Mouse (Mus musculus) kidney, adult 2 months (tissue): ENCODE data around the gene Cbfb. TPM values are rescaled to one million over a fixed set of nuclear protein-coding genes. Genes with fewer than 3 reads are reported as not detected.

Experiments used
- DNase-seq: peaks from one replicate; pipeline ENCODE4 v3.0.0; 2021
- H3K27ac ChIP-seq: fragments of 200-500 bp; 2 replicates; pipeline ENCODE4 v1.5.1; 2012; ENCODE audit warnings: low read depth, low read length, control low read depth, inconsistent platforms; ENCODE audit not compliant: insufficient read depth
- H3K27me3 ChIP-seq: fragments of 200-500 bp; replicated peaks from 2 replicates; pipeline ENCODE4 v1.6.1; 2012; ENCODE audit warnings: mild to moderate bottlenecking, moderate library complexity, low read length, inconsistent platforms; ENCODE audit not compliant: control insufficient read depth, insufficient read depth
- H3K36me3 ChIP-seq: fragments of 200-500 bp; 2 replicates; pipeline ENCODE4 v1.6.1; 2012; ENCODE audit warnings: mild to moderate bottlenecking, moderate library complexity, low read length, inconsistent platforms; ENCODE audit not compliant: control insufficient read depth, insufficient read depth
- H3K4me1 ChIP-seq: fragments of 200-500 bp; 2 replicates; pipeline ENCODE4 v1.6.1; 2011; ENCODE audit warnings: low read length; ENCODE audit not compliant: control insufficient read depth, insufficient read depth
- H3K4me3 ChIP-seq: fragments of 200-500 bp; 2 replicates; pipeline ENCODE4 v1.5.1; 2011; ENCODE audit warnings: mild to moderate bottlenecking, low read depth, low read length, control low read depth; ENCODE audit not compliant: insufficient read depth
- CTCF ChIP-seq: fragments of 200-500 bp; conservative IDR thresholded peaks from 2 replicates; pipeline ENCODE4 v1.5.1; 2011; ENCODE audit warnings: low read depth, mild to moderate bottlenecking, control low read depth, low read length, moderate library complexity, mixed read lengths; ENCODE audit not compliant: insufficient read depth, insufficient read length
- POLR2A ChIP-seq: fragments of 200-500 bp; IDR thresholded peaks from one replicate; pipeline ENCODE4 v1.6.1; 2011; ENCODE audit warnings: low read depth, low read length, control low read depth
- WGBS: fragments of 180-500 bp; shearing (Covaris S2); methylation state at CpG from one replicate; pipeline ENCODE4 v1.1.7; 2018; 5-methylcytosine and 5-hydroxymethylcytosine counted together
- polyA plus RNA-seq: library from polyadenylated mRNA; depleted of rRNA; stranded (reverse); fragments of >200 nt; gene quantifications from 2 replicates; pipeline ENCODE4 v1.2.3, GENCODE M21; 2012

The Cbfb gene
- polyA plus RNA-seq, 1 experiment: 6.1 TPM

DNA sequence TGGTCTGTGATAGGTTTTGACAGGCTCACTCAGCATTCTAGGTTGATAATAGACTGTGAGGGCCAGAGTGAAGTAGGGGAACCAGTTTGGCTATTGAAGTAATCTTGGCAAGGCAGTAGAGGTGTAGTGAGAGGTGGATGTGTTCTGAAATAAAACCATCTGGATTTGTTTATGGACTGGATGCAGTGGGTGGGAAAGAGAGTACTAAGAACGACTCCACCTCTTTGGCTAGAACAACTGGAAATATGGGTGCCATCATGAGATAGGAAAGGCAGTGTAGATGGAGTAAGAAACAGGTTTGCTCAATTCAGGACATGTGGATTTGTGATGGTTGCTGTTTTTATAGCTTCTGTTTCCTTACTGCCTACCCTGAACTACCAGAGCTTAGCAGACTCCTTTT, 11.7 kb downstream of the Cbfb start:
- no peak for TF ChIP-seq CTCF
- WGBS: 71% methylated on average over 1 of the region's 1 CpGs
- DNase-seq: no peak
- no peaks in the 10 kb centered on the region for H3K36me3 ChIP-seq
- H3K4me1 ChIP-seq: no peaks in the 10 kb centered on the region
- no peaks in the 10 kb centered on the region for H3K27me3 ChIP-seq
- H3K4me3 ChIP-seq: no peak overlapping the region
- no peak overlapping the region for H3K27ac ChIP-seq

DNA sequence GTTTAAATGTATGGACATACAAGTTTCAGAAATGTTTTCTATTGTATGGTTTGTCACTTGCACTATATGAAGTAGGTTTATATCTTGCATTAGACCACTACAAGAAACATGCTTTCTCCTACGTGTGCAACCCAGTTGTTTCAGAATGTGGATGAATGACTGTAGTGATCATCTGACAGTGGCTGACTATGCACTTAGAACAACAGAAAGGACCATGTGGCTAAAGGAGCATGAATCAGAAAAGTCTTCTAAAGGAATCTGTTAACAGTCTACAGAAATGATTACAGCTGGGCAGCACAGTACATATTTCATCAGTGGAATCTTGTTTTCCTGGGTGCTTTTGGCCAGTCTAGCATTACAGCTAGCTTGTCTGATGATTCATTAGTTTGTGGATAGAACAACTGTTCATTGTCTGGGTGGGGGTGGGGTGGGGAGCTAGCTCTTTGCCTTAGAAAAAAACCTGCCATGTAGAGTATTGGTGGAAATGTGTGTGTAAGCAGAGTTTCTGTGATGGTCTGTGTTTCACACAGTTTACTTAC, 16.1 kb downstream of the Cbfb start:
- no peak overlapping the region for H3K27ac ChIP-seq
- 63% methylated on average over 1 of the region's 1 CpGs for WGBS

DNA sequence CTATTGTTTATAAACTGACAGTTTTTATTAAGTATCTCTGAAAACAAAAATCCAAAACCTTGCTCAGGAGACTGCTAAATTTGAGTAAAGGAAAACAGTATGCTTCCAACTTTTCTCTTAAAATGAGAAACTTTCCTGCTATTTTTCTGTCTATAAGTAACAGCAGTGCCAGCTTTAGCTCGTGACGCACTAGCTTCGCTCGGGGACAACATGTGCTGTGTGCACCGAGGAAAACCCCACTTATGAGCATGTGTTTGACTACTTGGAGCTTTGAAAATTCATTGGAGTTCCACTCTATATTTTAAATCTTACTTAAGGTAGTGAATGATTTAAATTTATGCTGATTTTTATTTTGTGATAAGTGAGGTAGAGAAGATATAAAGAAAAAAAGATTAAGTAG, 21.7 kb downstream of the Cbfb start:
- Histone ChIP-seq H3K36me3 (peaks cover 5% of the 10 kb centered on the region; the same call in 1 of the 2 replicates), H3K27me3 (no peaks in the 10 kb centered on the region), H3K4me1 (no peaks in the 10 kb centered on the region), H3K27ac (no peak overlapping the region), H3K4me3 (no peak overlapping the region)
- no peak for TF ChIP-seq CTCF
- TF ChIP-seq POLR2A: no peak
- WGBS: 94% methylated on average over 5 of the region's 5 CpGs
- no peak for DNase-seq

More for the DNA sequence above, 16.1 kb downstream of the Cbfb start:
- DNase-seq: no peak
- H3K36me3 ChIP-seq: no peaks in the 10 kb centered on the region
- no peak overlapping the region for H3K4me3 ChIP-seq
- H3K4me1 ChIP-seq: no peaks in the 10 kb centered on the region
- H3K27me3 ChIP-seq: no peaks in the 10 kb centered on the region
- TF ChIP-seq POLR2A (no peak), CTCF (no peak)

DNA sequence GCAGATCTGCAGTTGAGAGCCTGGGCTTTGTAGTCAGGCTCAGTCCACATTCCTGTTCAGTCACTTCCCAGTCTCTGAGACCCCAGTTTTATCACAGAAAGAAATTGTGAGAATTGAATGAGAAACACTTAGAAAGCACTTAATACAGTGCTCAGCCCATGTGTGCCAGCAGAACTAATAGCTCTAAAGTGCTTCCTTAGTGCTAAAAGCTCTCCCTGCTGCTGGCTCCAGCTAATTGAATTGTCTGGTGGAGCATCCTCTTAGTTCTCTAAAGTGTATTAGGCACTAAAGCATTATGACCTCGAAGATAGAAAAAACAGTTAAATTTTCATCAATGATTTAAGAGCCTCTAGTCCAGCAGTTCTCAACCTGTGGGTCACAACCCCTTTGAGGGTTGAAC, 35.3 kb downstream of the Cbfb start:
- WGBS: 51% methylated on average over 1 of the region's 1 CpGs

DNA sequence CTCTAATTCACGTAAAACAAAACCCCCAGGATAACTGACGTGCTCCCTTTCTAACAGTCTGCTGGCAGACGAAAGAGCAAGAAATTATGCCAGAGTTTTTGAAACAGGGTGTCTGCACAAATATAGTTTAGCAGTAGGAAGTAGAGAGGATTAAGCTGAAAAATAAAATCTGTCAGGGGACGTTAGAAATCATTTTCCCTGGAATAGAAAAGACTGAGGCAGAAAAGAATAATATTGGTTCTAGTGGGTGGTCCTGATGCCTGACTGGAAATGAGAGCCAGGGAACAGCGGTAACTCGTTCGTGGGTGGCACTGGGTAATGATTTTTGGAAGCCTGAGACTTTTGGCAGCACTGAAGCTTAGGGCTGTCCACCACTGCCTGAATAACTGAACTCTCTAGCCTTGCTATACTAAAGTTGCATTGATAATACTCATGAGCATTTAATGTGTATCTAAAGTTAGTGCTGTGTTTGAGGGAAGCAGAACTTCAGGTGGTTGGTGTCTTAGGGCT, 36.3 kb downstream of the Cbfb start:
- Histone ChIP-seq H3K4me1 (no peaks in the 10 kb centered on the region), H3K36me3 (peaks cover 3% of the 10 kb centered on the region; the same call in 1 of the 2 replicates), H3K4me3 (no peak overlapping the region), H3K27ac (no peak overlapping the region), H3K27me3 (no peaks in the 10 kb centered on the region)
- 66% methylated on average over 7 of the region's 7 CpGs for WGBS
- DNase-seq: no peak
- no peak for TF ChIP-seq POLR2A
- TF ChIP-seq CTCF: no peak

More for the DNA sequence above, 35.3 kb downstream of the Cbfb start:
- no peaks in the 10 kb centered on the region for H3K27me3 ChIP-seq
- TF ChIP-seq CTCF (no peak), POLR2A (no peak)
- DNase-seq: no peak
- H3K4me1 ChIP-seq: no peaks in the 10 kb centered on the region
- peaks cover 3% of the 10 kb centered on the region; the same call in 1 of the 2 replicates for H3K36me3 ChIP-seq
- H3K27ac ChIP-seq: no peak overlapping the region
- no peak overlapping the region for H3K4me3 ChIP-seq

DNA sequence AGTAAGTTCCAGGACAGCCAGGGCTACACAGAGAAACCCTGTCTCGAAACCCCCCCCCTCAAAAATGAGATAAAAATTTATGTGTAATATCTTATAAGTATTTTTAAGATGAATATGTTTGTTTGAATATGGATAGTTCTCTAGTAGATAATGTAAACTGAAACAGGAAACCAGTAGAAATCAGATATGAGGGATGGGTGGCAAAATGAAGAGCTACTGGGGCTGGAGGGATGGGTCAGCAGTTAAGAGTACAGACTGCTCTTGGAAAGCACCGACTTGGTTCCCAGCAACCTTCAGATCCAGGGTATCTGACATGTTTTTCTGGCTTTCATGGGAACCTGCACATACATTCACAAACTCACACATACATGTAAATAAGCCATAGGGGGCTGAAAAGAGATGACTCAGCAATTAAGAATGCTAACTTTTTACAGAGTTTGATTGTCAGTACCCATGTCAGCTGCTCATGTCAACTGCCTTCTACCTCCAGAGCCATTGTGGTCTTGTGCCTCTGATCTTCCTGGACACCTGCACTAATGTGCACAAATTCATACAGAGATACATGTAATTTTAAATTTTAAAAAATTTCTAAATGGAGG, 37.3 kb downstream of the Cbfb start:
- no peak for DNase-seq
- H3K27me3 ChIP-seq: no peaks in the 10 kb centered on the region
- H3K36me3 ChIP-seq: peaks cover 1% of the 10 kb centered on the region; the same call in 1 of the 2 replicates
- H3K4me3 ChIP-seq: no peak overlapping the region
- no peaks in the 10 kb centered on the region for H3K4me1 ChIP-seq
- H3K27ac ChIP-seq: no peak overlapping the region
- no peak for TF ChIP-seq CTCF
- no peak for TF ChIP-seq POLR2A
- 77% methylated on average over 2 of the region's 2 CpGs for WGBS

DNA sequence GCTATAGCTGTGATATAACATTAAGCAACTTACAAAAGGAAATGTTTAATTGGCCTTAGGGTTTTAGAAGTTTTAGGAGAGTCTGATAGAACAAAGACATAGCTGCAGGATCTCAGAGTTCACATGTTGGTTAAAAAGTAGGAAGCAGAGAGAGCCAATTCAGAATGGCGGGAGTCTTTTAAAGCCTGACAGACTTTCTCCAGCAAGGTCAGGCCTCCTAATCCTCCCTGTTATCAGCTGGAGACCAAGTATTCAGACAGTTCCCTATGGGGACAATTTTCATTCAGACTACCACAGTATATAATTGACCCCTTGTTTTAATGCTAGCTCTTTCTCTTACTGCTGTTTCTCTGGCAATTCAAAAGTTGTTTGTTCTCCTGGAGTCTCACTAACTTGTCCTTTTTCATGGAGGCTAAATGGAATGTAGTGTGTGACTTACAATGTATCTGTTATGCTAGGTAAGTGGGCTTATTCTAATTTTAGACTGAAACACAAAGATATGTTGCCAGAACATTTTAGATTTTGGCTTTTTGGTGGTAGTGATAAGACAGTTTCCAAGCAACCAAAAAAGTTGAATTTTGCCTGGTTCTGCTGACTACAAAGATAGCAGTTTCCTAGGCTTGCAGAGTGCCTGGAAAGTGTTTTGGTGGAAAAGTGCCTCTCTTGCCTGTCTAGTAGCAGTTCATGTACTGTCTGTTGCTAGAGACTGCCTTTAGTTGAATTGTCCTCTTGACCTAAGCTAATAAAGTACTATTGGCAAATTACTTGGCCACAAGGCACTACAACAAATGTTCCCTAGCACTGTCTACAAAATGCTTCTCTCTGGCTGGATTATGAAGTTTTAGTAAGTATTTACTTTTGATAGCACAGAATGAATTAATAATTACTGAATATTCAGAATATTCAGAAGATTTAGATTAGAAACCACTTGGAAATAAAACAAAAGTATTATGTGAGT, 39.0 kb downstream of the Cbfb start:
- Histone ChIP-seq H3K27ac (no peak overlapping the region), H3K36me3 (no peaks in the 10 kb centered on the region), H3K4me3 (no peak overlapping the region), H3K27me3 (no peaks in the 10 kb centered on the region), H3K4me1 (no peaks in the 10 kb centered on the region)
- TF ChIP-seq CTCF: no peak
- TF ChIP-seq POLR2A: no peak
- WGBS: 88% methylated on average over 1 of the region's 1 CpGs
- DNase-seq: no peak
